Mouse (Mus musculus) embryonic facial prominence, embryonic 14.5 days (tissue): ENCODE data around the gene Inca1. TPM values are rescaled to one million over a fixed set of nuclear protein-coding genes. Genes with fewer than 3 reads are reported as not detected.

Experiments
- ATAC-seq: fragments of 200-750 bp; cut with Nextera tagmentation; 2 replicates; pipeline ENCODE4 v1.8.0; 2017; ENCODE audit warnings: low read depth, moderate number of reproducible peaks, moderate TSS enrichment
- DNase-seq: peaks from one replicate; pipeline ENCODE4 v3.0.0-alpha.2; 2015; ENCODE audit warnings: low spot score
- H3K27ac ChIP-seq: fragments of 300-500 bp; sonication (generic); replicated peaks from 2 replicates; pipeline ENCODE4 v1.5.1; 2014; ENCODE audit warnings: low read depth, mild to moderate bottlenecking, low read length, moderate library complexity
- H3K27me3 ChIP-seq: fragments of 300-500 bp; sonication (generic); replicated peaks from 2 replicates; pipeline ENCODE4 v1.6.1; 2014; ENCODE audit warnings: low read length; ENCODE audit not compliant: control insufficient read depth, insufficient read depth
- H3K36me3 ChIP-seq: fragments of 300-500 bp; sonication (generic); 2 replicates; pipeline ENCODE4 v1.6.1; 2014; ENCODE audit warnings: low read length, mixed read lengths; ENCODE audit not compliant: control insufficient read depth, insufficient read depth
- H3K4me1 ChIP-seq: fragments of 300-500 bp; sonication (generic); 2 replicates; pipeline ENCODE4 v1.6.1; 2014; ENCODE audit warnings: antibody characterized with exemption, low read length; ENCODE audit not compliant: control insufficient read depth, insufficient read depth
- H3K4me2 ChIP-seq: fragments of 300-500 bp; sonication (generic); 2 replicates; pipeline ENCODE4 v1.6.1; 2014; ENCODE audit warnings: low read depth, mild to moderate bottlenecking, low read length, moderate library complexity, mixed read lengths
- H3K4me3 ChIP-seq: fragments of 300-500 bp; sonication (generic); 2 replicates; pipeline ENCODE4 v1.5.1; 2014; ENCODE audit warnings: low read depth, mild to moderate bottlenecking, low read length
- H3K9ac ChIP-seq: fragments of 300-500 bp; sonication (generic); 2 replicates; pipeline ENCODE4 v1.6.1; 2014; ENCODE audit warnings: low read depth, mild to moderate bottlenecking, low read length, moderate library complexity, mixed read lengths
- H3K9me3 ChIP-seq: fragments of 300-500 bp; sonication (generic); 2 replicates; pipeline ENCODE4 v1.6.1; 2016; ENCODE audit warnings: low read length; ENCODE audit not compliant: control insufficient read depth
- WGBS: fragments of 180-500 bp; shearing (Covaris S2); extraction: QIAGEN DNeasy Blood & Tissue Kit; methylation state at CpG from one replicate; pipeline ENCODE4 v1.1.7; 2014; 5-methylcytosine and 5-hydroxymethylcytosine counted together
- polyA plus RNA-seq: library from polyadenylated mRNA; unstranded; fragments of >200 nt; fragmentation: Nextera tagmentation; extraction: Ambion mirVana; gene quantifications from 2 replicates; pipeline ENCODE4 v1.2.1, GENCODE M21; 2014

Gene Inca1
- polyA plus RNA-seq, 1 experiment from 2014 or later = 1.1 TPM

DNA sequence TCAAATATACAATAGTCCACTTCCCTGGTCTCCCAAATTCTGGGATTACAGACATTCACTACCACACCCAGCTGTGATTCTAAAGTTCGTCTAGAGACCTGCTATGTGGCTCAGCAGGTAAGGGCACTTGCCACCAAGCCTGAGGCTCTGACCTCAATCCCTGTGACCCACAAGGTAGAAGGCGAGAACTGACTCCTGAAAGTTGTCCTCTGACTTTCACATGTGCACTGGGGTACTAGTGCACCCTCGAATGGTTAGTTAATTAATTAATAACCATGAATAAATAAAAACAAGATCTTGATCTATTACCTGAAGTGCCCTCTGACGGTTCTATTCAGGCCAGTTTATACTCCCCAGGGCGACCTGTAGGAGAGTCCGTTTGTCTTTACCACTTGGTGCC, 13.3 kb upstream of the Inca1 start:
- Histone ChIP-seq H3K36me3 (peaks cover 77% of the 10 kb centered on the region), H3K27me3 (no peaks in the 10 kb centered on the region), H3K9ac (no peak overlapping the region), H3K4me3 (no peak overlapping the region), H3K4me1 (no peaks in the 10 kb centered on the region), H3K9me3 (no peaks in the 10 kb centered on the region), H3K27ac (no peak overlapping the region), H3K4me2 (no peak overlapping the region)
- 87% methylated on average over 6 of the region's 6 CpGs for WGBS
- DNase-seq = no peak
- ATAC-seq = no peak

DNA sequence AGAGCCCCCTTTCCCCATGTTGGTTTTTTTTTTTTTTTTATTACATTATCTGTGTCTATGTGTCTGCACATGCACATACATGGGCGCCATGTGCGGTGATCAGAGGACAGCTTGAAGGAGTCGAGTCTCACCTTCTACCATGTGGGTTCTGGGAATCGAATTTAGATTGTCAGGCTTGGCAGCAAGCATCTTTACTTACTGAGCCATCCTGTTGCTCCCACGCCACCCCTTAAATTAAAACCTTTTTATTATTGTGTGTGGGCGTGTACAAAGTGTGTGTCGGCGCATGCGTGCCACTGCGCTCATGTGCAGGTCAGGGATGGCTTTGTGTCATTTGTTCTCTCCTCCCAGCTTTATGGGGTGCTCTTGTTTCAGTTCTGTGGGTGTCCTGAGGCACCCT, 11.1 kb upstream of the Inca1 start:
- Histone ChIP-seq H3K4me2 (no peak overlapping the region), H3K27ac (no peak overlapping the region), H3K9ac (no peak overlapping the region), H3K4me1 (no peaks in the 10 kb centered on the region), H3K27me3 (no peaks in the 10 kb centered on the region), H3K9me3 (no peaks in the 10 kb centered on the region), H3K36me3 (peaks cover 84% of the 10 kb centered on the region), H3K4me3 (no peak overlapping the region)
- DNase-seq (no peak), ATAC-seq (no peak)
- WGBS = 95% methylated on average over 10 of the region's 10 CpGs

GRCm38 (mm10) chr11:70706127-70706526, 6.2 kb upstream of the Inca1 start:
- no peak overlapping the region for H3K9ac ChIP-seq
- no peaks in the 10 kb centered on the region for H3K9me3 ChIP-seq
- H3K4me1 ChIP-seq = peaks cover 15% of the 10 kb centered on the region
- ATAC-seq (no peak), DNase-seq (no peak)
- H3K4me3 ChIP-seq = no peak overlapping the region
- no peak overlapping the region for H3K27ac ChIP-seq
- no peak overlapping the region for H3K4me2 ChIP-seq
- peaks cover 79% of the 10 kb centered on the region for H3K36me3 ChIP-seq
- no peaks in the 10 kb centered on the region for H3K27me3 ChIP-seq
- 81% methylated on average over 3 of the region's 3 CpGs for WGBS

GRCm38 (mm10) chr11:70702781-70703180, 2.8 kb upstream of the Inca1 start:
- DNase-seq (no peak), ATAC-seq (no peak)
- Histone ChIP-seq H3K4me2 (peak overlapping the region; percentile 69; the same call in 1 of the 2 replicates), H3K36me3 (peaks cover 49% of the 10 kb centered on the region), H3K4me1 (peaks cover 19% of the 10 kb centered on the region), H3K27me3 (no peaks in the 10 kb centered on the region), H3K4me3 (no peak overlapping the region), H3K27ac (no peak overlapping the region), H3K9ac (peak overlapping the region; percentile 93; the same call in 1 of the 2 replicates), H3K9me3 (no peaks in the 10 kb centered on the region)
- WGBS = 61% methylated on average over 5 of the region's 6 CpGs

GRCm38 (mm10) chr11:70701984-70702733, 2.2 kb upstream of the Inca1 start:
- Histone ChIP-seq H3K27me3 (no peaks in the 10 kb centered on the region), H3K36me3 (peaks cover 42% of the 10 kb centered on the region), H3K9ac (peak overlapping the region; percentile 93), H3K4me3 (peak overlapping the region; percentile 83), H3K9me3 (no peaks in the 10 kb centered on the region), H3K27ac (no peak overlapping the region; the same call in 1 of the 2 replicates), H3K4me2 (peak overlapping the region; percentile 69), H3K4me1 (peaks cover 19% of the 10 kb centered on the region)
- ATAC-seq = no peak
- no peak for DNase-seq
- WGBS = 78% methylated on average over 6 of the region's 6 CpGs

GRCm38 (mm10) chr11:70701221-70701955, 1.4 kb upstream of the Inca1 start:
- Histone ChIP-seq H3K27ac (no peak overlapping the region; the same call in 1 of the 2 replicates), H3K4me2 (peak overlapping the region; percentile 69), H3K36me3 (peaks cover 35% of the 10 kb centered on the region), H3K4me3 (peak overlapping the region; percentile 83), H3K4me1 (peaks cover 19% of the 10 kb centered on the region), H3K9me3 (no peaks in the 10 kb centered on the region), H3K27me3 (no peaks in the 10 kb centered on the region), H3K9ac (peak overlapping the region; percentile 93)
- no peak for ATAC-seq
- 11% methylated on average over 10 of the region's 10 CpGs for WGBS
- no peak for DNase-seq

DNA sequence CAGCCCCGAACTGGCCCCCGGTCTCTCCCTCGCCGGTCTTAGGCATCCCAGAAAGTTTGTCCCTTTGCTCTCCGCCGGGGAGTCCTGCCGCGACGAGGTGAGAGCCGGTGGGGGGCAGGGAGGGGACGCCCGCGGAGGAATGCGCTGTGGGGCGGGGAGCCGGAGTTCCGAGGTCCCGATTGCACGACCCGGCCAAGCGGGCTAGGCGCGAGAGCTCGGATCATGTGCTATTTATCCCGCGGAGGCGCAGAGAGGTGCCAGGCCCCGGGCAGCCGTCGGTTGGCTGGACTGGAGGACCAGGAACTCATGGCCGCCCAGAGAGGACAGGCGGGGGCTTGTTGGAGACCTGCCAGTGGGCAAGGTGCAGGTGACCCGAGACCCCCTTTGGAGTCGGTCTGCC, 658 bp upstream of the Inca1 start:
- DNase-seq (peak; percentile 50), ATAC-seq (peak; percentile 32)
- Histone ChIP-seq H3K4me3 (peak overlapping the region; percentile 83), H3K4me2 (peak overlapping the region; percentile 69), H3K9ac (peak overlapping the region; percentile 93), H3K36me3 (peaks cover 27% of the 10 kb centered on the region), H3K27me3 (no peaks in the 10 kb centered on the region), H3K9me3 (no peaks in the 10 kb centered on the region), H3K27ac (peak overlapping the region; percentile 93), H3K4me1 (peaks cover 19% of the 10 kb centered on the region)
- WGBS = 1% methylated on average over 12 of the region's 34 CpGs

DNA sequence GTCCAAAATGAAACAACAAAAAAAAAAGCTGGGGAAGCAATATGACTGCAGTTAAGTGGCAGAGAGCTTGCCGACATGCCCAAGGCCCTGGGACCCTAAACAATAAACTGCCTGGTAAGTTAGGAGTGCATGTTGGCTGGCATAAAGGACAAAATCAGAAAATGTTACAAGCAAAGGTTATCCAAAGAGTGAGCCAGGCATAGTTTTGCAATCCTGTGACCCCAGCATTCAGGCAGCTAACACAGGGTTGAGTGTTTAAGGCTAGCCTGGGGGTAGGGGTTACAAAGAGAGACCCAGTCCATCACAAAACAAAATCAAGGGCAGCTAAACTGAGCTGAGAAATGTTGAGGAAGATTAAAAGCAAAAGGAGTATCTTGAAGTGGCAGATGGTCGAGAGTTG, 904 bp downstream of the Inca1 start:
- Histone ChIP-seq H3K4me1 (peaks cover 19% of the 10 kb centered on the region), H3K36me3 (peaks cover 11% of the 10 kb centered on the region), H3K9ac (no peak overlapping the region), H3K27me3 (no peaks in the 10 kb centered on the region), H3K4me2 (no peak overlapping the region), H3K27ac (no peak overlapping the region), H3K4me3 (no peak overlapping the region), H3K9me3 (no peaks in the 10 kb centered on the region)
- ATAC-seq = no peak
- WGBS = 73% methylated on average over 2 of the region's 2 CpGs
- DNase-seq = no peak
